Mouse (Mus musculus) cortical plate, adult 2 months (tissue): Measurements from ENCODE around the gene Dus4l.

Experiments
- CTCF ChIP-seq: fragments of 200-500 bp; IDR thresholded peaks from 2 replicates; pipeline ENCODE4 v1.5.1; 2011; ENCODE audit warnings: mild to moderate bottlenecking, control low read depth, low read length; ENCODE audit not compliant: insufficient read depth; ENCODE audit errors: extremely low read depth
- POLR2A ChIP-seq: fragments of 200-500 bp; IDR thresholded peaks from 2 replicates; pipeline ENCODE4 v1.6.1; 2011; ENCODE audit warnings: mild to moderate bottlenecking, low read length, control low read depth; ENCODE audit not compliant: insufficient read depth; ENCODE audit errors: extremely low read depth

DNA sequence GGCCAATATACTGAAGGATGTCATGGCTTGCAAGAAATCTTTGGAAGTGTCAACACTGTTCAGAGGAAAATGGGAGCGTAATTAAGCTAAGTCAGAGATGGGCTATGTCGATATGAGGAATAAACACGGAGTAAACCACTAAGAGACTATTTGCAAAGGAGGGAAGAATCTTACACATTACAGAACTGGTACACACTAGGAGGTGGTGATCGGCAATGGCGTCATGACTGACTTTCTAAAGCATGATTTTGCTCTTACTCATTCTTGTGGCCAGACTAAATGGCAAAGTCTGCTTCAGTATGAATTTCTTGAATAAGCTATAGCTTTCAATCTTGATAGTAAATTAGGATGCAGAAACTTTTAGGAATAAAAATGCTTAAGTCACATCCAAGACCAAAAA lies 1.0 kb downstream of the Dus4l start:
- TF ChIP-seq CTCF (no peak), POLR2A (no peak)
